Mouse (Mus musculus): ENCODE results near the gene Iars2. TPM values are rescaled to one million over a fixed set of nuclear protein-coding genes. Genes with fewer than 3 reads are reported as not detected.

The Iars2 gene
- polyA plus RNA-seq, 1 experiment from 2014 or later, result 52.7 TPM

DNA sequence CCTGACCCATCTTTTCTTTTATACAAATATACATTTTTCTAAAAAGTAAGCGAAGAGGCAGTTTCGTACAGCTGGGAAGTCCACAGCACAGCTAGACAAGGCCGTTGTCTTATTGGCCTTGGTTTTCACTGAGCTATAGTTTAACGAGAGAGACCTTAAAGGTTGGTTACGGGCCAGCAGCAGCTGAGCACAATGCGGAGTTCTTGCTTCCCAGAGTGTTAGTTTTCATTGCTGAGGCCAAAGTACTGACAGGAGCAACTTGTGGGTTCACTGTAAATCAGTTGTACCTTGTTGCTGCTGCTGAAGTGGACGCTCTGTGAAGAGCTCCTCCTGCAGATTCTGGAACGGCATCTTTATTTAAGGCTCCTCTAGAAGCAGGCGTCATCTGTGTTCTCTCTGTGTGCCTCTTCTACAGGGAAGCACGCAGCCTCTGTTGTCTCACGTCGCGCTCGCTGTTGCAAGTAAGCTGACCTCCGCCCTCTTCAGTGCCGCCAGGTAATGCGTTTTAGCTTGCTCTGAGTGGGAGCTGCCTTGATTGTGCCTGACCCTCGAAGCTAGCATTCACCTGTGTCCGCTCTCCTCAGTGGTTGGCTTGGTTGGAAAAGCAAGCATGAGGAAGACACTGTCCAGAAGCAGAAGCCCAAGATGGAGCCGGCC is 81.6 kb downstream of the Iars2 start:
- H3K27ac ChIP-seq (ENCODE audit: low read depth), result no peak overlapping the region
- no peak overlapping the region for H3K4me3 ChIP-seq (ENCODE audit: low read depth, low read length)
- H3K9ac ChIP-seq (ENCODE audit: low read length), result no peak overlapping the region
- 85% methylated on average over 20 of the region's 20 CpGs for WGBS
- no peaks in the 10 kb centered on the region for H3K9me3 ChIP-seq (ENCODE audit: control insufficient read depth, low read length)
- peaks cover 73% of the 10 kb centered on the region for H3K36me3 ChIP-seq (ENCODE audit: control insufficient read depth, insufficient read depth, low read length)
- no peaks in the 10 kb centered on the region for H3K27me3 ChIP-seq (replicated peaks; ENCODE audit: control insufficient read depth, insufficient read depth, low read length)
- no peak overlapping the region for H3K4me2 ChIP-seq (ENCODE audit: low read length)
- H3K4me1 ChIP-seq (replicated peaks; ENCODE audit: control insufficient read depth, insufficient read depth, low read length), result no peaks in the 10 kb centered on the region
- DNase-seq (ENCODE audit: low spot score), result no peak
- no peak for ATAC-seq (replicated peaks; ENCODE audit: low FRiP score, low TSS enrichment, low read depth)

DNA sequence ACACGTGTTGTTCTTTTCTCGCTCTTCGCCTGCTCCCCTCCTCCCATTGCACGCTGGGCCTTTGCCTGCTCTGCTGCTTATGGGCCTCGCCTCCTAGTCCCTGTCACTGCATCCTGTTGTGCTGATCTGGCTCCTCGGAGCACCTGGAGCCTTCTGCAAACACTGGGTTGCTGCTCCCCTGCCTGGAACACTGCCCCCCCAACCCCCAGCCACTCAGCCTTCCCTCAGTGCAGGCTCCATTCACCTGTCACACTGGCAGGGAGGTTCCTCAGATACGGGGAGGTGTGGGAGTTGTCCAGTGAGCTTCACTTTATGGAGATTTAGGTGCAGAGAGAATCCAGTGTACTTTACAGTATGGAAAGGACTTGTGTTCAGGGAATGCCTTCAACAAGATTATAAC is 83.7 kb downstream of the Iars2 start:
- no peak overlapping the region for H3K4me2 ChIP-seq (ENCODE audit: low read length)
- WGBS, result 70% methylated on average over 7 of the region's 7 CpGs
- DNase-seq (ENCODE audit: low spot score) (no peak), ATAC-seq (replicated peaks; ENCODE audit: low FRiP score, low TSS enrichment, low read depth) (no peak)
- H3K9ac ChIP-seq (ENCODE audit: low read length), result no peak overlapping the region
- peaks cover 73% of the 10 kb centered on the region for H3K36me3 ChIP-seq (ENCODE audit: control insufficient read depth, insufficient read depth, low read length)
- no peaks in the 10 kb centered on the region for H3K27me3 ChIP-seq (replicated peaks; ENCODE audit: control insufficient read depth, insufficient read depth, low read length)
- no peak overlapping the region for H3K27ac ChIP-seq (ENCODE audit: low read depth)
- H3K4me1 ChIP-seq (replicated peaks; ENCODE audit: control insufficient read depth, insufficient read depth, low read length), result no peaks in the 10 kb centered on the region
- H3K4me3 ChIP-seq (ENCODE audit: low read depth, low read length), result no peak overlapping the region
- no peaks in the 10 kb centered on the region for H3K9me3 ChIP-seq (ENCODE audit: control insufficient read depth, low read length)

DNA sequence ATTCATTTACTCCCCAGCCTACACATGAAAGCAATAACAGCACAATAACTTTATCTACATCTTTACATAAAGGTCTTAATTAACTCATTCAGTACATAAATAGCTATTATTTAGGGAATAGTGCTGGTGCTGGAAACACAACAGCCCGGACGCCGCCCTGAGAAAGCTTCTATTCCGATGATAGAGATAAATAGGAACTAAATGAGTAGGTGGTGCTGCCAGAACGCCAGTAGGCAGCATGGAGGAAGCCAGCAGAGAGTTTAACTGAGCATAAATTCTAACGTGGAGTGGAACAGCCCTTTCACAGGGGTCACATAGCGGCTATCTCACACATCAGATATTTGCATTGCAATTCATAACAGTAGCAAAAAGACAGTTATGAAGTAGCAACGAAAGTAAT is 86.2 kb downstream of the Iars2 start:
- ATAC-seq (replicated peaks; ENCODE audit: low FRiP score, low TSS enrichment, low read depth) (no peak), DNase-seq (ENCODE audit: low spot score) (no peak)
- Histone ChIP-seq H3K4me2 (ENCODE audit: low read length) (no peak overlapping the region), H3K9ac (ENCODE audit: low read length) (no peak overlapping the region), H3K27ac (ENCODE audit: low read depth) (no peak overlapping the region), H3K4me3 (ENCODE audit: low read depth, low read length) (no peak overlapping the region), H3K27me3 (replicated peaks; ENCODE audit: control insufficient read depth, insufficient read depth, low read length) (no peaks in the 10 kb centered on the region), H3K9me3 (ENCODE audit: control insufficient read depth, low read length) (no peaks in the 10 kb centered on the region), H3K4me1 (replicated peaks; ENCODE audit: control insufficient read depth, insufficient read depth, low read length) (no peaks in the 10 kb centered on the region), H3K36me3 (ENCODE audit: control insufficient read depth, insufficient read depth, low read length) (peaks cover 72% of the 10 kb centered on the region)
- 90% methylated on average over 8 of the region's 8 CpGs for WGBS

DNA sequence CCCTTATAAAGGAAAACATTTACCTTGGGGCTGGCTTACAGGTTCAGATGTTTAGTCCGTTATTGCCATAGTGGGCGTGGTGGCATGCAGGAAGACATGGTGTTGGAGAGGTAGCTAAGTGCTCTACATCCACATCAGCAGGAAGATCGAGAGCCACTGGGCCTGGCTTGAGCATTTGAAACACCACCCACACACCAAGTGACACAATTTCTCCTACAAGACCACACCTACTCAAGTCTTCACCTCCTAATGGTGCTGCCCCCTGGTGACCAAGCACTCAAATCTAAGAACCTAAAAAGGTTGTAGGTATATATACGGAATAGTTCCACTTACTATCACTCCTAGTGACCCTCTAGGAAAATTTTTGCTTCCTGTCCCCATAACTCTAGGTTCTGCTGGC is 92.7 kb downstream of the Iars2 start:
- WGBS, result 85% methylated on average over 4 of the region's 4 CpGs
- H3K4me2 ChIP-seq (ENCODE audit: low read length), result no peak overlapping the region
- no peaks in the 10 kb centered on the region for H3K4me1 ChIP-seq (replicated peaks; ENCODE audit: control insufficient read depth, insufficient read depth, low read length)
- no peak for DNase-seq (ENCODE audit: low spot score)
- H3K27me3 ChIP-seq (replicated peaks; ENCODE audit: control insufficient read depth, insufficient read depth, low read length), result no peaks in the 10 kb centered on the region
- no peaks in the 10 kb centered on the region for H3K9me3 ChIP-seq (ENCODE audit: control insufficient read depth, low read length)
- no peak overlapping the region for H3K27ac ChIP-seq (ENCODE audit: low read depth)
- no peak for ATAC-seq (replicated peaks; ENCODE audit: low FRiP score, low TSS enrichment, low read depth)
- H3K9ac ChIP-seq (ENCODE audit: low read length), result no peak overlapping the region
- H3K36me3 ChIP-seq (ENCODE audit: control insufficient read depth, insufficient read depth, low read length), result peaks cover 55% of the 10 kb centered on the region
- no peak overlapping the region for H3K4me3 ChIP-seq (ENCODE audit: low read depth, low read length)

DNA sequence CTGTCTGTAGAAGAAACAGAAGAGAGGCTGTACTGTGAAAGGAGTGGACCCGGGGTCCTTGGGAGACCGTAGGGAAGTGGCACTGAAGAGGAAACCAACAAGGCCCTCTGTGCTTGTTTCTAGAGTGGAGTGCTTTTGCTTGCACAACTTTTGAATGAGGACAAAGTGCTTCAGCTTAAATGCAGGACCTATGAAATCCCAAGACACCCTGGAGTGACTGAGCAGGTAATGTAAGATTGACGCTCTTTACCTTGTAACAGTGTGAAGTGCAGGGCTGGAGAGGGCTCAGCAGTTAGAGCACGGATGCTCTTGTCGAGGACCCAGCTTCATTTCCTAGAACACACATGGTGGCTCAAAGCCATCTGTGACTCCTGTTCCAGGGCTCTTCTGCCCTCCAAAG is 93.4 kb downstream of the Iars2 start:
- Histone ChIP-seq H3K4me1 (replicated peaks; ENCODE audit: control insufficient read depth, insufficient read depth, low read length) (no peaks in the 10 kb centered on the region), H3K27ac (ENCODE audit: low read depth) (no peak overlapping the region), H3K9me3 (ENCODE audit: control insufficient read depth, low read length) (no peaks in the 10 kb centered on the region), H3K4me3 (ENCODE audit: low read depth, low read length) (no peak overlapping the region), H3K36me3 (ENCODE audit: control insufficient read depth, insufficient read depth, low read length) (peaks cover 48% of the 10 kb centered on the region), H3K27me3 (replicated peaks; ENCODE audit: control insufficient read depth, insufficient read depth, low read length) (no peaks in the 10 kb centered on the region), H3K9ac (ENCODE audit: low read length) (no peak overlapping the region), H3K4me2 (ENCODE audit: low read length) (no peak overlapping the region)
- DNase-seq (ENCODE audit: low spot score), result no peak
- ATAC-seq (replicated peaks; ENCODE audit: low FRiP score, low TSS enrichment, low read depth), result no peak
- WGBS, result 92% methylated on average over 5 of the region's 5 CpGs

MicroRNAs within 50 kb of the gene (microRNA counts, 519-probe panel; counts per million panel counts)
- microRNA mmu-miR-194, result 4,763 counts per million, percentile 80 among the panel's probes with 10 or more counts
- not detected for microRNA mmu-miR-664

Small RNA genes lying within 50 kb of the gene (microRNA-seq; reads per million reads assigned to microRNA genes)
- gene Mir194-1, result 794 reads per million, percentile 77 among the genes with 10 or more reads in this experiment
- 3,754 reads per million, percentile 89 among the genes with 10 or more reads in this experiment for gene Mir215
- 11.1 reads per million, percentile 41 among the genes with 10 or more reads in this experiment for gene Mir664

Other genes starting within 250 kb of the Iars2 start
- gene Rab3gap2, start 125.3 kb downstream of the Iars2 start, polyA plus RNA-seq (2014; fragmentation: Nextera tagmentation; extraction: Ambion mirVana), result 26.1 and 29.8 TPM in 2 replicates
- 52.3 and 52.6 TPM in 2 replicates for gene Bpnt1, start 2.8 kb upstream of the Iars2 start, polyA plus RNA-seq (2014; fragmentation: Nextera tagmentation; extraction: Ambion mirVana)
- 143 and 149 TPM in 2 replicates for gene Eprs, start 33.6 kb upstream of the Iars2 start, polyA plus RNA-seq (2014; fragmentation: Nextera tagmentation; extraction: Ambion mirVana)
- gene Slc30a10, start 125.5 kb upstream of the Iars2 start, polyA plus RNA-seq (2014; fragmentation: Nextera tagmentation; extraction: Ambion mirVana), result 1.1 and 1.2 TPM in 2 replicates

All from intestine, embryonic 14.5 days (tissue).